Mouse (Mus musculus): ENCODE measurements at regions not wholly inside any gene's neighbourhood (a gene's known extent, or its start where the extent isn't known, plus 50 kb on each side); places are given as distances from the start of the nearest gene placed in this dataset.

DNA sequence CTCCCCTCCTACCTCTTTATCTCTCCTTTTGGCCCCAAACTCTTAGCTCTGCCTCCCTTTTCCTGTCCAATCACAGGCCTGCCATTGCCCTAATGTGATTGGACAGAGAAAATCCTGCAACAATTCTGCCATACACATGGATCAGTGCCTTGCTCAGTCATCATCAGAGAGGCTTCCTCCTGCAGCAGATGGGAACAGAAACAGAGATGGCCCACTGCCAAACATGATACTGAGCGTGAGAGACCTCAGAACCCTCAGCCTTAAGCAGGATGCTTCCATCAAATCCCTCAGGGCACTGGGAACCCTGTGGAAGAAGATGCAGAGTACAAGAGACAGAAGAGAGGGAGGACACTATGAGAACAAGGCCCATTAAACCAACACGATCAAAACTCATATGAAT is 62.8 kb upstream of the Cacna2d3 start:
- DNase-seq (ENCODE audit: low spot score): no peak

DNA sequence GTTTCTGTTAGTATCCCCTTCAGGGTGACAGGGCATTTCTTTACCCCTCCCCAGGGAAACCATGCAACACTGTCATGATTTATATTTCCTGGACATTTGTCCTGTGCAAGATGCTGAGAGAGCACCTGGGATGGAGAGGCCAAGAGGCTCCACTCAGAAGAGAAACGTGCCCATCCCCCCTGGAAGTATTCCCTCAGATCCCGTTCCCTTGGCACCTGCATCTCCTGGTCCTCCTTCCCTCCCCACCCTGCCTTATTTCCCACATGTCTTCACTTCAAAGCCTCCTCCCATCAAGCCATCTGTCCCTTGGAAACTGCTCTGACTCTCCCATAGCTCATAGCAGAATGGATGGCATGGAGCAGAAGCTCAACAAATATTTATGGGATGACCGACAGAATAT is 64.8 kb upstream of the Cacna2d3 start:
- DNase-seq (ENCODE audit: low spot score): no peak

DNA sequence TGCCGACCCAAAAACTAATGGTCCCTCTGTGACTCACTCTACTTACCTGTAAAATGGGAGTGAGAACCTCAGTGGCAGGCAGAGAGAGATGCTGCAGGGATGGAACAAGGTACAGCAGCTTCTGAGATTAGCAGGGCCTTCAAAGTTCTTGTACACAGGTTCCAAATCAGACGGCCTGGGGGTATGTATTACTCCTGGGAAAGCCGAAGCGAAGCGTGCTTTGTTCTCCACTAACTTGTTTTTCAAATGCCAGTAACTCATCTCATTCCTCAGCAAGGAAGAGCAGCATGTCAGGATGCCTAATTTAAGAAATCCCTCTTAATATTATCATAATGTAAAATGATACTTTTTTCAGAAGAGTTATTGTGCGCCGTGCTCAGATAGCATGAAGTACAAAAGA is 66.1 kb upstream of the Cacna2d3 start:
- no peak for DNase-seq (ENCODE audit: low spot score)

DNA sequence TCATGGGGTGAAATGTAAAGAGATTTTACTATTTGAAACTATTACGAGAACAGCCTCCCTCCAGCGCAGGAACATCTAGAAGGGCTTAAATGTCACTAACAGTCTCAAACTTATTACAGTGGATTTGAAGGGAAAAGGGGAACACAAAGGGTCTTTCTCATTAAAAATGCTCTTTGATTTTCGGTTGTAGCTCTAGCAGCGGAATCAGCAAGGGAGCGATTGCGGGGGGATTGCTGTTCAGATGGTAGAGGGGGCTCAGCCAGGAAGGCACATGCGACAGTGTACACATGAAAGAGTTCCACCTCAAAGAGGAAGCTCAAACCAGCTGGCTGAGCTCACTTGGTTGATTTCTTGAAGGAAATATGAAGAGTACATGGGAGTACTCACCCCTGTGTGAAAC is 66.7 kb upstream of the Cacna2d3 start:
- no peak for DNase-seq (ENCODE audit: low spot score)

DNA sequence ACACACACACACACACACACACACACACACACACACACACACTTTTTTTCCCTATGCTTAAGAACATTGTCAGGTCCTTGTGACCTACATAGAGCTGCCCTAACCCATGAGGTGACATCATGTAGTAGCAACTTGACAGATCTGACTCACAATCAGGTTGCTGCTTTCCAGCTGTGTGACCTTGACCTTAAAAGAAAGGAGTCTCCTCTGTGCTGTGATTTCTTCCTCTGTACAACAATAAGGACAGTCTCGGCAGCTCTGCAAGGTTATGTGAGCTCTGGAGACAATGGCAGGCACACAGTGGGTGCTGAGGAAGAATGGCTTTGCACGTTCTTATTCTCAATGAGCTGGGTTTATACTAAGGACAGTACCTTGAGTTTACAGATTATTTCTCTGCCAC is 73.7 kb upstream of the Cacna2d3 start:
- DNase-seq (ENCODE audit: low spot score): no peak

DNA sequence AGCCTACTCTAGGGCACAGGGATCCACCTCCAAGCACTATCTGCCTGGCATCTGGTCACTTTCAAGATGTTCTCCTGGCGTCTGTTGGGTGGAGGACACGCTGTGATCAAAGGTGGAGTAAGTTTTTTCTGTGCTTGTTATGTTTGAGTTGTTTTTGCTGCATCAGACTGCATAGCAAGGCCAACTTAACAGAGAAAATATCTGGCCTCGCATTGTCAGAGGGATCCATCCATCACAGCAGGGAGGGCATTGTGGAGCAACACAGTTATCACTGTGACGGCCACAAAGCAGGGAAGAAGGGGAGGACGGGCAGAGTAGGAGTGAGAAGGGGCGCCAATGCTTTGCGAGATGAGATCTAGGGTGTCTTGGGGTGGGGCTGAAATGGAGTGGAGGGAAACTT is 74.7 kb upstream of the Cacna2d3 start:
- no peak for DNase-seq (ENCODE audit: low spot score)

DNA sequence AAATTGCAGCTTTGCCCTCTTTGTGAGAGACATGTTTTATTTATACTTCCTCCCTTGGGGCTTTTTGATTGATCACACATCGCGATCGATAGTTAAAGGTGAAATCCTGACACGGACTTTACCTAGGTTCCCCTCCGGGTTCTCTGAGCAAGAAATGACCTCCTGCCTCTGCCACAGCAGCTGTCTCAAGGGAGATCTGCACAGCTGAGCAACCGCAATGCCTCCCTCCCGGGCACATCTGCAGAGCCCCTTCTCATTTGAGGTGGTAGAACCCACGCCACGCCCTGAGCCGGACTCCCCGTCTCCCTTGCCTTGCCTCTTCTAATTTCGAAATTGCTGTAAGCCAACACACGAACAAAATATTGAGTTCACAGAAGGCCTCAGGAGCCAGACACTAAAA is 78.2 kb upstream of the Cacna2d3 start:
- no peak for DNase-seq (ENCODE audit: low spot score)

DNA sequence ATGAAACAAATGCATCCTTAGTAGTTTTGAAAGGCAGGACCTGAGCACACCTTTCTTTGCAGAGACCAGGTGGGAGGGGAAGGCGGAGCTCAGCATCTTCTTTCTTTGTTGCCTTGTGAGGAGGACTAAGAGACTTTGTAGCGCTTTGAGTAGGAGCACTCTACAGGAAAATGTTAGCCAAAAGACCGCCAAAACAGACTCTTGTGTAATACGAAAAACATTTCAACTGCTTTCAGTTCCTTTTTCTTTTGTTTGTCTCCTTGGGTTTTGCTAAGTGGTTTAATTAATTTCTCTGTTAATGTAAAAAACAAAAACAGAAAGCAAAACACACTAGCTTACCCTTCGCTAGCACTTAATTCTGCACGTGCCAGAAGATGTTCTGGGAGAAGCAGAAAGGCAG is 83.6 kb upstream of the Cacna2d3 start:
- DNase-seq (ENCODE audit: low spot score): no peak

DNA sequence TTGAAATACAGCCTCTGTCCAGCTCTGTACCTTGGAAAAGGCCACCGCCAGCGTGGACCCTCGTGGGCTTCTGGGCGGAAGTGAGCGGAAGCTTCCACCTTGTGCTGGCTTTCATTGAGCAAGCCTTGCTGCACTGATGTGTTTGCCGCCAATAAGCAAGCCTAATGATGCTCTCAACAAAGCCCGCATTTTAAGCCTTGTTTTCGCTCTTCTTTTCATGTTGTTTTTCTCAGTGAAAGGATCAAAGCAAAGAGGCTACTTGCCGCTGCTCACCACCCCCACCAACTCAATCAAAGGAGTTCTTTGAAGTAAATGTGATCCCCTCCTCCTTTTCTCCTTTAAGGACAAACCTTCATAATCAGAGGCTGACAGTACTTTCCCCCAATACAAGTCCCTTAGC is 86.2 kb upstream of the Cacna2d3 start:
- no peak for DNase-seq (ENCODE audit: low spot score)

DNA sequence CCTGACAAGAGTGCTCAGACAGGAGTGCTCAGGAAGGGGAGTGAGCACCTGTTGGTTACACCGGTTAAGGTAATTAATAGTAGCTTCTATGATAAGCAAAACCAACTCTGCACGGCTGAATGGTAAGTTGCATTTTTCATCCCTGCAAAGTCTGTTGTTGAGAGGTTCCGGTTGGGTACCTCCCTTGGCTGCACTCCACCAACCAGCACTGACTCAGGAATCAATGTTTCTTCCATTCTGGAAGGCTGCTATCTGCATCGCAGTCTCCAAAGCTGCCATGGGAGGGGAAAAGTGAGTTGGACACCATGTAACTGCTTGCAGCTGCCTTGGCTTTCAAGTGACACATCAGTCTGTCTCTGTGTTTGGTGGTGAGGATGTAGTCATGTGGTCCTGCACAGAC is 93.0 kb upstream of the Cacna2d3 start:
- DNase-seq (ENCODE audit: low spot score): no peak

DNA sequence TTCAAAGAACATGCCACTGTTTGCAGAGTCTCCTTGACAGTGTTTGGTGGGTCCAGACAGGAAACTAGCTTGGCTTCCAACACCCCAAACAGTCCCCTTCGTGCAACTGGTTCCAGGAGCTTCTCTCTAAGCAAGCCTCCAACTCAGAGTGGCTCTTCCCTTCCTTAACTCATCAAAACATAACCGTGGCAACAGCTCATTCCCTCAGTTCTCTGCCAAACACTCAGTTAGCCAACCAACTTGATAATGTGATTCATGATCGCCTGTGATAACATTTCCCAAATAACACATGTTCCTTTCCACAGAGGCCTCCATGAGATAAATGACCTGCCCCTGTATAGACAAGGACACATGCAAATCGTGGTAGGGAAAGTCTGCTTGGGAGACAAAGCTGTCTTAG is 95.9 kb upstream of the Cacna2d3 start:
- peak; percentile 8 for DNase-seq (ENCODE audit: low spot score)

DNA sequence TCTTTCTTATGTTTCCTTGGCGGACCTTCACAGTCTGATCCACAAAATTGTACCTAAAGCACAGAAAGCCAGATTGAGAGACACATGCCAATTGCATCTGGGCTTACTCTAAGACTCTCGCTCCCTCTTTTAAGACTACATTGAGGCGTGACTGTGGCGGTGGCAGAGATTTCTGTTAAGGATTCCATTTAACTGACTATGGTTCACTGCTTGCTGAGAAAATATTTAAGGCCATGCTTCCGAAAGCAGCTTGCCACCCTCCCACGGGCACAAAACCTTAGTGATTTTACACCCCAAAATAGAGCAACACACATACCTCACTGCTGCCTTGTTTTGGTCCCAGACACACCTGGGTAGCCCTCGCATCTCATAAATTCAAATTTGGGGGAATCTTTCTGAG is 96.6 kb upstream of the Cacna2d3 start:
- DNase-seq (ENCODE audit: low spot score): no peak

DNA sequence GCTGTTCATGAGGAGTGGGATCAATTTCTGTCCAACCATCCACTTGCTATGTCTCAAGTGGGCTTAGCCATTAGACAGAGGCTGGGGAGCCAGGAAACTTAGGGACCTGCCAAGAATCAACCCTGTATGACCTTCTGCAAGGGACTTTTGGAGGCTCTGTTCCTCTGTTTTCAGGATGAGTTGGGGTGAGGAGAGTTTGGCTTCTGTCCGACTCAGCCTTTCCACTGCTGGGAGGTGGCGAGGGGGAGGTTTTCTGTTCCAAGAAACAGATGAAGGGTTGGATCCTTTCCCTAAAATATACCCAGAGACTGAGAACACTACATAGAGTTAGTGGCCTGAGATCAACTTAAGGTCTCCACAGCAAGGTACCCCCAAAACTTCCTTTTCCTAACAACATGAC is 97.1 kb upstream of the Cacna2d3 start:
- no peak for DNase-seq (ENCODE audit: low spot score)

DNA sequence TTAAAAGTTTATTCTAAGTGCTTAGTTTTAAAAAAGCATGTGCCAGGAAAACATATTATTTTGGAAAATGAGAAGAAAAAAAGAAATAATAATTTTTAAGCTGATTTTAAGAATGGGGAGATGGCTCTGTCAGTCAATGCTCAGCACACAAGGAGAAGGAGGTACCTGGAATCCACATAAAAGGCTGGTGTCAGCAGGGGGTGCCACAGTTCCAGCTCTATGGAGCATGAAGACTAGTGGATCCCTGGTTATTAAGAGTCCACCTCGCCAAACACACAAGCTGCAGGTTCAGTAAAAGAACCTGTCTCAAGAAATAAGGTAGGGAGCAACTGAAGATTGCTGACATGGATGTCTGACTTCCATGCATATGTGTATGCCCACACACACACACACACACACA is 115.4 kb upstream of the Cacna2d3 start:
- DNase-seq (ENCODE audit: low spot score): no peak

DNA sequence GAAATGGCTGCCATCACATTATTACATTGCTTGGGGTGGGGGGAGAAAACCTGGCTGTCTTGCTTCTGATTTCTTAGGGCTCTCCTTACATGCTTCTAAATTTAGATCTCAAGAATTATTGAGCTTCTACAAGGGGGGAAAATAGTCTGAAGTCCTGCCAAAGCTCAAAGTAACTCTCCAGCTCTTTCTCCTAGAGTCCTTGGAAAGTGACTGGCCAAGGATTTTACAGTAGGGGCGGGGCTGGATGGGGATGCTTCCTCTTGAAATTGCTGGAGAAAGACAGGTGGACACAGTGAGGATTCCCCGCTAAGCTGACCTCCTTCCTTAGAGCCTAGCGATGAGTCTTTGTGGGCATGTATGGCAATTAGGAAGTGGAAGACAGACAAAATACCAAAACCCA is 117.9 kb upstream of the Cacna2d3 start:
- no peak for DNase-seq (ENCODE audit: low spot score)

DNA sequence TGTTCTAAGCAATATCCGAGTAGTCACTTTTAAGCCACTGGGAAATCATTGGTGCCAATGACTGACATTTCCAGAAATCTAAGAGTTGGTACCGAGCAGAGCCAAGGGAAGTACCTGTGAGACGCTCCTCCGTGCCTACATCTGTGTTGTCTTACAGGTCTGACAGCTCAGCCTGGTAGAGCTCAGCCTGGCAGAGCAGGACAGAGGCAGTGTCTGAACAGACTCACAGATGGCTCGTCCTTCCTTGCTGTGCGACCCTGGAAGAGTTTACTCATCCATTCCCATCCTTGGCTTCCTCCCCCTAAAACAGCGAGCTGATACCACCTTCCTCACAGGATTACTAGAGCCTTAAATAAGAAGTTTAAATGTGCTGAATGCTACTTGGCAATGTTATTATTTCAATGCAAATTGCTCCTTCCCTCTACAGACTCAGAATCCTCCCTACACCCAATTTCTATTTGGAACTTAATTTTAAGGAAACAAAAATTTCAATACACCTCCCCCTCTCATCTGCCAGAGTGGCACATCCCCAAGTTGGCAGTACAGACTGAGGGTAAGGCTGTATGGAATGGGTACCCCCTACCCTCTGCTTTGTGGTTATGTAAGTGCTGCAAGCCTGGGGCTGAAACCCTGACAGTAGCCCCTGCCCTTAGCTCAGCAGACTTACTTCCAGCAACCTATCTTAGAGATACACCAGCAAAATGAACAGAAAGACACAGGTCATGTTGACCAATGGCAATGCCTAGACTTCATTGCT is 119.9 kb upstream of the Cacna2d3 start:
- DNase-seq (ENCODE audit: low spot score): no peak

DNA sequence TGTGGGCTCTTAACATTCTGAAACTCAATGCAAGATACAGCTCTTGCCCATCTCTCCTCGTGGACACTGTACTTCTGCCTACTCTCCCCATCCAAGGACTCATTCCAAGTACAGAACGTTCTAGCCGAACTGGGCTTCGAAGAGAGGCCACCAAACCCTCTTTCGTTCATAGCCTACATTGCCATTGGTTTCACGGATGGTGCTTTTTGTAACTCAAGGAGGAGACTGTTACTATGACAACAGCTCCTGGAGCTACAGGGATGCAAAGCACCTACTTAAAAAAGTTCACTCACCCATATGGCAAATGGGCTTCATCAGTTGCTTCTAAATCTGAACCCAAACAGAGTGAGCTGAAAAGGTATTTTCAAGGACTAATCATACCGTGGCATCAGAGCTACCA is 120.4 kb upstream of the Selenok start:
- DNase-seq (ENCODE audit: low spot score): no peak

DNA sequence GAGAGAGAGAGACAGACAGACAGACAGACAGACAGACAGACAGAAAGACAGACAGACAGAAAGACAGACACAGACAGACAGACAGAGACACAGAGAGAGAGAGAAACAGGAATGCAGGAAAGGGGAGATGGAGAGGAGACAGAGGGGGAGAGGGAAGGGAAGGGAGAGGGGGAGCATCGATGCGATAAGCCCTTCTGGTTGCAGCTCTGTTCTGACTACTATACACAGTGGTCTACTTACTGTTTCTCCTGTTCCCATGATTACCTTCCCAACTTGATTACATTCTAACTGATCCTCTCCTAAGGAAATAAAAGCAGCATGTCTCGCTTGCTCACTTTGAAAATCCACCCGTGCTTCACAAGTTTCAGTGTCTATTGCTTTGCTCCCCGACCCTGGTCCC is 116.8 kb upstream of the Selenok start:
- no peak for DNase-seq (ENCODE audit: low spot score)

DNA sequence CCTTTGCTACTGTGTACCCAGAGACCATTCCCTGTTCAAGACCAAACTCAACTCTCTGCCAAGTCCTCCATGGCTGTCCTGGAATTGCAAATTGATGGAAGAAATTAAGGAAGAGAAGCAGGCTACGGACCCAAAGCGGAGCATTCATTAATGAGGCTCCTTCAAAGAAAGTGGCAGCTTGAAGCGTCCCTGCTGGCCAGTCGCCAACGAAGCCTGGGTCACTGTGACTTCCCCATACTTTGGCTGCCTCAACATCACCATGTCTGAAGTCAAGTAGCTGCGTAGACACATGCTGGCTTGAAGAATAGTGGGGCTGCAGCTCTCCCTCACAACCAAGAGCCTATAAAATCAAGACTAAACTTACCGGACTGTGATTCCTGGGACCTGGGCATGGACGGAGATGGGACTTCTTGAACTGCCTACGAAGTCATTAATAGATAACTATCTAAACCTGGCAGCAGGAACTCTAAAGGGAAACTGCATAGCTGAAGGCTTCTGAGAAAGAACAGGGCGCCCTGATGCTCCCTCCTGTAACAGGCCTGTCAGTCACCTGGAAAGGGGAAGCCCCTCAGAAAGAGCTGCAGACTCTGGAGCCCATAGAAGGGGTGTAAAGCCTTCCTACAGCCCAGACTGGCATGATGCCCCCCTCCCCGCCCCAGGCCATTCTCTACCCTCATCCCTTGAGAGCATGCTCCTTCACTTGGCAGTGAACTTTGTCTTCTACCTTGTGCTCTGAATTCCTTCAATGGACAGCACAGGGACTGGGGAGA is 116.0 kb upstream of the Selenok start:
- no peak for DNase-seq (ENCODE audit: low spot score)

DNA sequence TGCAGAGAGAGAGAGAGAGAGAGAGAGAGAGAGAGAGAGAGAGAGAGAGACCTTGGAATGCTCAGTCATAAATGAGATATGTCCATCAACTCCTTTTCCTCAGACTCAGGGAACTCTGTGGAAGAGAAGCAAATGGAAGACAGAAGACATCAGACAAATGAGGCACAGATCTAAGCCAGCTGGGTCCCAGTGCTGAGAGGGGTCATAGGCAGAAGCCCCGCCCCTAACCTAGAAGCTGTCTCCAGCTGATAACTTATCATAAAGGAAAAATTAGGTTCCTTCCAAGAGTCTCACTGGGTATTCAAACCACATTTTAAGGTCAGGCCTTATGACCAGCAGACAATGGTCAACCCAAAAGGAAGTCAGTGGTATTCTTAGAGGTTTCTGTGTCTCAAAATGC is 106.1 kb upstream of the Selenok start:
- no peak for DNase-seq (ENCODE audit: low spot score)

DNA sequence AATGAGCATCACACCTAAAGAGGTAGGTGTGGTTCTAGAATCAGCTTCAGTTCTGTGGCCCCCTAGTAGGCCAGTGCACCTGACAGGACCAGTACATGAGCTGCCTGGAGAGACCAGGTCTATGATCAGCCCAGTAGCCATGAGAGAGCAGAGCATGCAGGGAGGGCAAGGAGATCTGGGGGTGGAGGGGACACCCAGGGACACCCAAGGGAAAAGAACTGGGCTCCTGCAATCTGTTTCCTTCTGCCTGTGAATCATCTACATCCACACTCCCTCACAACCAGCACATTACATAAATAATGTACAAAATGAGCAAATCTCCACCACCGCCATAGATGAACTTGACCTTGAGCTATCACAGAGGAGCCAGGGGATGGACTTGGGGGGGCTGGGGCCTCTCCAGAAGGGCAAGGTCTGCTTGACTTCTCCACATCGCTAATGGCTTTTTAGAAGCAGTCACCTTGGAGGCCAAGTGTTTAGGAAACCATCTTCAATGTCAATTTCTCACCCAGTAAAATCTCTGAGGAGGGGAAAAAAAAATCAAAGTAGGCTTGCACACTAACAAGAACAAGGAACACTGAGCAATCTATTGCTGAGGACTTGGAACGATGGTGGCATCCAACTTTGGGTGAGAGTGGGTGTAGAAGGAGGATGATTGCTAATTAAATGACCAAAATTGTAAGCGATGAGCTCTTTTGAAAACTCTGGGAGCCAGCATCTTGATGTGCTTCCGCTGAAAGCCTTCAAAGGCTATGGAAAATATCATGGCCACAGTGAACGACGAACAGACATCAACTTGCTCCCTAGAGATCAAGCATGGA is 101.4 kb upstream of the Selenok start:
- no peak for DNase-seq (ENCODE audit: low spot score)

DNA sequence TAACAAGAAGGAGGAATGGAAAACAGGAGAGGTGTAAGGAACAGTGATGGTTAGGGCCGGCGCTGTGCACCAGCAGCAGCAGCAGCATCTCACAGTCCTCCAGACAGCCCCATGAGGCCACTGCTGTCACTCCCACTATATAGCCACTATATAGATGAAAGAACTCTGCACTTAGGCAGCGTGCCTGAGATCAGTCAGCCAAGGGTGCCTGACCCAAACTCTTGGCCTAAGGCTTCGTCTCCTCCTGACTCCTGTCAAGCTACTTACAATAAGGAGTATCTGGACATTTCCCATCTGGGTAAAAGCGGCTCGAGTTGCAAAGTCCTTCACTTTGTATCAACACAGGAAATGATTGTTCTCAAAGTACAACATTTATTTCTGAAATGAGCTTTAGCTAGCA is 100.8 kb upstream of the Selenok start:
- peak; percentile 25 for DNase-seq (ENCODE audit: low spot score)

DNA sequence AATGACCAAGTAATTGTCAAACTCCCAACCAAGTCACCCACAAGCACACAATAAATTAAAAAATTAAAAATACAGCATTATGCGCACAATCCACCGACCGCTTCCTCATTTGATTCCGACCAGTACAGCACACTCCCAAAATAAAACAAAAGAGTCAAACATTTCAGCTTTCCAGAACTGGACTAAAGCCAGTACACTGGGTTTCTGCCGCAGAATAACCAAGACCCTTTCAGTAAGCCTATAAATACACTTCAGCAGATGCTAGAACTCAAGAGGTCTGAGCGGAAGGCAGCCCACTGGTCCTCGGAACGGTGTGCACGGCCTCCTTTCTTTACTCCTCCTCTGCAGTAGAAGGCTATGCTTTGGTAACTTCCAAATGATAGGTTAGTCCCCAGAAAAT is 98.2 kb upstream of the Selenok start:
- no peak for DNase-seq (ENCODE audit: low spot score)
